Mouse (Mus musculus): ENCODE measurements at regions not wholly inside any gene's neighbourhood (a gene's known extent, or its start where the extent isn't known, plus 50 kb on each side); places are given as distances from the start of the nearest gene placed in this dataset.

- in situ Hi-C loops (cut with MboI, MseI) = loop anchor here (5.0 to 10.0 kb wide), 2 partner anchors 617 to 755 kb away; no protein-coding TSS in a partner anchor
Observed at GRCm38 (mm10) chr3:38221834-38222215, 262.8 kb downstream of the Ankrd50 start.

GRCm38 (mm10) chr3:38220934-38221833 is 263.5 kb downstream of the Ankrd50 start:
- in situ Hi-C loops (cut with MboI, MseI) = loop anchor here (5.0 to 10.0 kb wide), 2 partner anchors 616 to 754 kb away; no protein-coding TSS in a partner anchor

- in situ Hi-C loops (cut with MboI, MseI) = no loop called here
Observed at GRCm38 (mm10) chr3:38209081-38209480, 275.6 kb downstream of the Ankrd50 start.

- in situ Hi-C loops (cut with MboI, MseI) = no loop called here
Observed at GRCm38 (mm10) chr3:38207867-38208266, 276.8 kb downstream of the Ankrd50 start.

- in situ Hi-C loops (cut with MboI, MseI) = no loop called here
Observed at GRCm38 (mm10) chr3:38201861-38202656, 282.6 kb downstream of the Ankrd50 start.

GRCm38 (mm10) chr3:38194001-38194400 is 290.6 kb downstream of the Ankrd50 start:
- in situ Hi-C loops (cut with MboI, MseI) = no loop called here

- in situ Hi-C loops (cut with MboI, MseI) = loop anchor here (10.0 kb wide), 1 partner anchor 553 kb away; the partner anchor contains the start of gene Spry1
Observed at GRCm38 (mm10) chr3:38187406-38187896, 297.2 kb downstream of the Ankrd50 start.

GRCm38 (mm10) chr3:38186503-38186902 is 298.1 kb downstream of the Ankrd50 start:
- in situ Hi-C loops (cut with MboI, MseI) = loop anchor here (10.0 kb wide), 1 partner anchor 552 kb away; the partner anchor contains the start of gene Spry1

GRCm38 (mm10) chr3:38178295-38178694 is 306.3 kb downstream of the Ankrd50 start:
- in situ Hi-C loops (cut with MboI, MseI) = no loop called here

- in situ Hi-C loops (cut with MboI, MseI) = no loop called here
Observed at GRCm38 (mm10) chr3:38175946-38176345, 308.7 kb downstream of the Ankrd50 start.

GRCm38 (mm10) chr3:38174735-38175280 is 309.8 kb downstream of the Ankrd50 start:
- in situ Hi-C loops (cut with MboI, MseI) = no loop called here

GRCm38 (mm10) chr3:38152408-38152807 is 332.2 kb downstream of the Ankrd50 start:
- in situ Hi-C loops (cut with MboI, MseI) = no loop called here

- in situ Hi-C loops (cut with MboI, MseI) = no loop called here
Observed at GRCm38 (mm10) chr3:38151821-38152220, 332.8 kb downstream of the Ankrd50 start.

GRCm38 (mm10) chr3:38146663-38147062 is 338.0 kb downstream of the Ankrd50 start:
- in situ Hi-C loops (cut with MboI, MseI) = loop anchor here (5.0 kb wide), 1 partner anchor 49 kb away; no protein-coding TSS in a partner anchor

GRCm38 (mm10) chr3:38145444-38145843 is 339.2 kb downstream of the Ankrd50 start:
- in situ Hi-C loops (cut with MboI, MseI) = loop anchor here (5.0 kb wide), 1 partner anchor 48 kb away; no protein-coding TSS in a partner anchor

GRCm38 (mm10) chr3:38144650-38145049 is 340.0 kb downstream of the Ankrd50 start:
- in situ Hi-C loops (cut with MboI, MseI) = loop anchor here (5.0 kb wide), 1 partner anchor 47 kb away; no protein-coding TSS in a partner anchor

- in situ Hi-C loops (cut with MboI, MseI) = no loop called here
Observed at GRCm38 (mm10) chr3:38143147-38143883, 341.3 kb downstream of the Ankrd50 start.

GRCm38 (mm10) chr3:38139387-38139786 is 345.3 kb downstream of the Ankrd50 start:
- in situ Hi-C loops (cut with MboI, MseI) = no loop called here

- in situ Hi-C loops (cut with MboI, MseI) = no loop called here
Observed at GRCm38 (mm10) chr3:38138014-38138413, 346.6 kb downstream of the Ankrd50 start.

GRCm38 (mm10) chr3:38135808-38136214 is 348.8 kb downstream of the Ankrd50 start:
- in situ Hi-C loops (cut with MboI, MseI) = no loop called here

GRCm38 (mm10) chr3:38134425-38134824 is 350.2 kb downstream of the Ankrd50 start:
- in situ Hi-C loops (cut with MboI, MseI) = no loop called here

Data from T-helper 1 cell (primary cell).